12 mouse cellular contexts compared by ENCODE assay signal in genomic region chr4:94829924-94830386, GRCm38 (mm10).
A peak's percentile ranks its signal among the peaks of the same experiment; 100 is the strongest.
DNase-seq lines count a peak whose midpoint lies in the region; ATAC-seq and TF ChIP-seq lines count a peak whose summit lies in the region.
"Had no signal": no experiment of that assay in that cellular context is flagged by ENCODE, and none has a peak within 500 bp of the region (broad histone marks: within the 10 kb centered on the region; RNA-seq: fewer than 3 reads in every experiment).

No protein-coding gene starts in this region.

- H3K4me2 ChIP-seq in heart, embryonic 12.5 days, result no peak overlapping the region
- H3K4me2 ChIP-seq in kidney, postnatal 0 days (ENCODE audit: low read length), result no peak overlapping the region
- H3K4me2 ChIP-seq in lung, embryonic 16.5 days (ENCODE audit: low read depth, low read length), result no peak overlapping the region
- H3K4me2 ChIP-seq: midbrain, embryonic 11.5 days had no signal

- no peaks in the 10 kb centered on the region for H3K9me3 ChIP-seq in heart, embryonic 12.5 days (replicated peaks)
- no peaks in the 10 kb centered on the region for H3K9me3 ChIP-seq in kidney, postnatal 0 days (replicated peaks; ENCODE audit: low read length)
- no peaks in the 10 kb centered on the region for H3K9me3 ChIP-seq in lung, embryonic 16.5 days (ENCODE audit: control insufficient read depth, low read length)
- H3K9me3 ChIP-seq: forebrain, embryonic 10.5 days had no signal

- WGBS in heart, embryonic 12.5 days, result 57% methylated on average over 6 of the region's 6 CpGs
- 40% methylated on average over 6 of the region's 6 CpGs for WGBS in kidney, postnatal 0 days
- WGBS in lung, embryonic 16.5 days, result 38% methylated on average over 6 of the region's 6 CpGs

- H3K36me3 ChIP-seq in heart, embryonic 12.5 days, result peaks cover 17% of the 10 kb centered on the region
- no peaks in the 10 kb centered on the region for H3K36me3 ChIP-seq in kidney, postnatal 0 days (ENCODE audit: insufficient read depth, low read length)
- no peaks in the 10 kb centered on the region; the same call in 1 of the 2 replicates for H3K36me3 ChIP-seq in lung, embryonic 16.5 days (ENCODE audit: control insufficient read depth, insufficient read depth, low read length)
- H3K36me3 ChIP-seq: forebrain, embryonic 10.5 days had no signal

- TF ChIP-seq CTCF in kidney, postnatal 0 days (IDR thresholded peaks at IDR 0.05; ENCODE audit: low read depth), result no peak

- no peak overlapping the region for H3K9ac ChIP-seq in heart, embryonic 12.5 days
- no peak overlapping the region for H3K9ac ChIP-seq in kidney, postnatal 0 days (ENCODE audit: low read depth, low read length)
- no peak overlapping the region for H3K9ac ChIP-seq in lung, embryonic 16.5 days (ENCODE audit: low read length)

- peak overlapping the region; percentile 54; the same call in 1 of the 2 replicates for H3K27ac ChIP-seq in heart, embryonic 12.5 days (ENCODE audit: poor library complexity, severe bottlenecking)
- H3K27ac ChIP-seq in kidney, postnatal 0 days, result no peak overlapping the region
- peak overlapping the region; percentile 43; the same call in 1 of the 2 replicates for H3K27ac ChIP-seq in lung, embryonic 16.5 days (ENCODE audit: low read length)
- H3K27ac ChIP-seq: forebrain, embryonic 10.5 days had no signal

- H3K4me3 ChIP-seq in heart, embryonic 12.5 days, result no peak overlapping the region
- no peak overlapping the region for H3K4me3 ChIP-seq in kidney, postnatal 0 days (replicated peaks; ENCODE audit: low read depth, low read length)
- no peak overlapping the region for H3K4me3 ChIP-seq in lung, embryonic 16.5 days (ENCODE audit: low read length)
- H3K4me3 ChIP-seq: forebrain, embryonic 10.5 days had no signal

- peaks cover 14% of the 10 kb centered on the region for H3K4me1 ChIP-seq in heart, embryonic 12.5 days (replicated peaks)
- H3K4me1 ChIP-seq in kidney, postnatal 0 days (replicated peaks; ENCODE audit: insufficient read depth, low read length), result no peaks in the 10 kb centered on the region
- H3K4me1 ChIP-seq in lung, embryonic 16.5 days (replicated peaks; ENCODE audit: control insufficient read depth, insufficient read depth, low read length), result peaks cover 9% of the 10 kb centered on the region; the same call in 1 of the 2 replicates
- H3K4me1 ChIP-seq: forebrain, embryonic 10.5 days had no signal

- peak; percentile 58 for ATAC-seq in heart, embryonic 12.5 days (ENCODE audit: insufficient number of reproducible peaks, low FRiP score)
- ATAC-seq in kidney, postnatal 0 days (replicated peaks; ENCODE audit: low FRiP score, low read depth), result no peak; the same call in 1 of the 2 replicates
- ATAC-seq in lung, embryonic 16.5 days (ENCODE audit: low read depth), result peak; percentile 85
- ATAC-seq in CD4-positive, CD25-positive, alpha-beta regulatory T cell, adult 4 months, result no peak

- DNase-seq in adrenal gland, adult 2 months, result peak; percentile 70
- no peak for DNase-seq in adrenal gland, postnatal 4 days (ENCODE audit: low spot score in 2 of 2)
- peak; percentile 64 for DNase-seq in kidney, postnatal 0 days (ENCODE audit: low spot score)
- no peak for DNase-seq in T-cell, adult 2 months (ENCODE audit: low spot score)
- no peak for DNase-seq in spleen, adult 12 weeks (ENCODE audit: low spot score)
- DNase-seq: cerebellum, adult 8-10 months; thymus, postnatal 36 days had no signal

- H3K27me3 ChIP-seq in heart, embryonic 12.5 days (replicated peaks), result no peaks in the 10 kb centered on the region
- no peaks in the 10 kb centered on the region for H3K27me3 ChIP-seq in kidney, postnatal 0 days (ENCODE audit: insufficient read depth, low read length)
- no peaks in the 10 kb centered on the region for H3K27me3 ChIP-seq in lung, embryonic 16.5 days (ENCODE audit: control insufficient read depth, insufficient read depth, low read depth, low read length)

Comparison
In these comparisons a context has a peak if more than half of its experiments do, and no peak if none do; other contexts are left out.
1. DNase-seq: peak in adrenal gland, adult 2 months (single experiment) and kidney, postnatal 0 days (single experiment); none in adrenal gland, postnatal 4 days (0 of 2), T-cell, adult 2 months (single experiment) and spleen, adult 12 weeks (single experiment).
2. ATAC-seq: peak in heart, embryonic 12.5 days (single experiment) and lung, embryonic 16.5 days (single experiment); none in kidney, postnatal 0 days (single experiment) and CD4-positive, CD25-positive, alpha-beta regulatory T cell, adult 4 months (single experiment).